Mouse (Mus musculus) limb, embryonic 13.5 days (tissue): ENCODE data around the gene Anks1b. TPM values are rescaled to one million over a fixed set of nuclear protein-coding genes. Genes with fewer than 3 reads are reported as not detected.

ENCODE experiments used
- ATAC-seq: fragments of 200-750 bp; cut with Nextera tagmentation; 2 replicates; pipeline ENCODE4 v1.8.0; 2017; ENCODE audit warnings: low read depth, moderate number of reproducible peaks, moderate TSS enrichment; ENCODE audit not compliant: low FRiP score
- H3K27ac ChIP-seq: fragments of 300-500 bp; sonication (generic); 2 replicates; pipeline ENCODE4 v1.5.1; 2015; ENCODE audit warnings: inconsistent platforms, mild to moderate bottlenecking, moderate library complexity
- H3K27me3 ChIP-seq: fragments of 300-500 bp; sonication (generic); 2 replicates; pipeline ENCODE4 v1.6.1; 2015; ENCODE audit warnings: mild to moderate bottlenecking, inconsistent platforms
- H3K36me3 ChIP-seq: fragments of 300-500 bp; sonication (generic); 2 replicates; pipeline ENCODE4 v1.6.1; 2015; ENCODE audit warnings: inconsistent platforms, mild to moderate bottlenecking, moderate library complexity
- H3K4me1 ChIP-seq: fragments of 300-500 bp; sonication (generic); 2 replicates; pipeline ENCODE4 v1.6.1; 2015; ENCODE audit warnings: inconsistent platforms
- H3K4me2 ChIP-seq: fragments of 300-500 bp; sonication (generic); replicated peaks from 2 replicates; pipeline ENCODE4 v1.6.1; 2015; ENCODE audit warnings: inconsistent platforms, mild to moderate bottlenecking, moderate library complexity
- H3K4me3 ChIP-seq: fragments of 300-500 bp; sonication (generic); 2 replicates; pipeline ENCODE4 v1.5.1; 2015; ENCODE audit warnings: moderate library complexity, mild to moderate bottlenecking, inconsistent platforms
- H3K9ac ChIP-seq: fragments of 300-500 bp; sonication (generic); 2 replicates; pipeline ENCODE4 v1.6.1; 2015; ENCODE audit warnings: mild to moderate bottlenecking, inconsistent platforms
- H3K9me3 ChIP-seq: fragments of 300-500 bp; sonication (generic); 2 replicates; pipeline ENCODE4 v1.6.1; 2016; ENCODE audit warnings: inconsistent platforms
- WGBS: fragments of 180-500 bp; shearing (Covaris S2); methylation state at CpG from one replicate; pipeline ENCODE4 v1.1.7; 2015; 5-methylcytosine and 5-hydroxymethylcytosine counted together
- polyA plus RNA-seq: library from polyadenylated mRNA; unstranded; fragments of >200 nt; fragmentation: Nextera tagmentation; extraction: Ambion mirVana; gene quantifications from 2 replicates; pipeline ENCODE4 v1.2.1, GENCODE M21; 2015

Gene Anks1b
- polyA plus RNA-seq, 1 experiment from 2014 or later = 2.9 TPM

- H3K27ac ChIP-seq = no peak overlapping the region
- no peaks in the 10 kb centered on the region for H3K9me3 ChIP-seq
- H3K4me1 ChIP-seq = no peaks in the 10 kb centered on the region
- H3K36me3 ChIP-seq = no peaks in the 10 kb centered on the region
- 17% methylated on average over 7 of the region's 7 CpGs for WGBS
- ATAC-seq = no peak
- H3K27me3 ChIP-seq = no peaks in the 10 kb centered on the region
- no peak overlapping the region for H3K4me2 ChIP-seq
- no peak overlapping the region for H3K4me3 ChIP-seq
- H3K9ac ChIP-seq = no peak overlapping the region
Measured at GRCm38 (mm10) chr10:90081630-90082029, 208.3 kb downstream of the Anks1b start.

- Histone ChIP-seq H3K4me1 (no peaks in the 10 kb centered on the region), H3K27me3 (no peaks in the 10 kb centered on the region), H3K4me2 (no peak overlapping the region), H3K4me3 (no peak overlapping the region), H3K9ac (no peak overlapping the region), H3K27ac (no peak overlapping the region), H3K36me3 (no peaks in the 10 kb centered on the region), H3K9me3 (no peaks in the 10 kb centered on the region)
- 65% methylated on average over 6 of the region's 6 CpGs for WGBS
- ATAC-seq = no peak
Measured at GRCm38 (mm10) chr10:90093877-90094276, 220.6 kb downstream of the Anks1b start.

- Histone ChIP-seq H3K9ac (no peak overlapping the region), H3K4me1 (no peaks in the 10 kb centered on the region), H3K27ac (no peak overlapping the region), H3K9me3 (no peaks in the 10 kb centered on the region), H3K4me2 (no peak overlapping the region), H3K4me3 (no peak overlapping the region), H3K27me3 (no peaks in the 10 kb centered on the region), H3K36me3 (no peaks in the 10 kb centered on the region)
- ATAC-seq = 0 out of 2 replicates have a peak, but pooled peaks have one; percentile 51
- 58% methylated on average over 5 of the region's 5 CpGs for WGBS
Measured at GRCm38 (mm10) chr10:90112662-90113061, 239.4 kb downstream of the Anks1b start.

- no peaks in the 10 kb centered on the region for H3K9me3 ChIP-seq
- no peaks in the 10 kb centered on the region for H3K4me1 ChIP-seq
- no peaks in the 10 kb centered on the region for H3K36me3 ChIP-seq
- no peak overlapping the region for H3K27ac ChIP-seq
- H3K4me3 ChIP-seq = no peak overlapping the region
- H3K9ac ChIP-seq = no peak overlapping the region
- H3K27me3 ChIP-seq = no peaks in the 10 kb centered on the region
- 78% methylated on average over 3 of the region's 3 CpGs for WGBS
- ATAC-seq = no peak
- H3K4me2 ChIP-seq = no peak overlapping the region
Measured at GRCm38 (mm10) chr10:90116867-90117266, 243.6 kb downstream of the Anks1b start.

GRCm38 (mm10) chr10:90117836-90118235 is 244.5 kb downstream of the Anks1b start:
- Histone ChIP-seq H3K4me2 (no peak overlapping the region), H3K36me3 (no peaks in the 10 kb centered on the region), H3K4me3 (no peak overlapping the region), H3K27me3 (no peaks in the 10 kb centered on the region), H3K9ac (no peak overlapping the region), H3K9me3 (no peaks in the 10 kb centered on the region), H3K27ac (no peak overlapping the region), H3K4me1 (no peaks in the 10 kb centered on the region)
- ATAC-seq = no peak
- 92% methylated on average over 2 of the region's 2 CpGs for WGBS

- Histone ChIP-seq H3K4me2 (no peak overlapping the region), H3K9me3 (peaks cover 6% of the 10 kb centered on the region; the same call in 1 of the 2 replicates), H3K27ac (no peak overlapping the region), H3K9ac (no peak overlapping the region), H3K4me1 (no peaks in the 10 kb centered on the region), H3K4me3 (no peak overlapping the region), H3K27me3 (no peaks in the 10 kb centered on the region), H3K36me3 (no peaks in the 10 kb centered on the region)
- no peak for ATAC-seq
Measured at GRCm38 (mm10) chr10:90137538-90137937, 264.2 kb downstream of the Anks1b start.

- Histone ChIP-seq H3K27ac (no peak overlapping the region), H3K9me3 (no peaks in the 10 kb centered on the region), H3K27me3 (no peaks in the 10 kb centered on the region), H3K4me2 (no peak overlapping the region), H3K4me1 (no peaks in the 10 kb centered on the region), H3K36me3 (no peaks in the 10 kb centered on the region), H3K9ac (no peak overlapping the region), H3K4me3 (no peak overlapping the region)
- no peak for ATAC-seq
Measured at GRCm38 (mm10) chr10:90140947-90141346, 267.6 kb downstream of the Anks1b start.

- 89% methylated on average over 1 of the region's 1 CpGs for WGBS
- no peak for ATAC-seq
- Histone ChIP-seq H3K9me3 (no peaks in the 10 kb centered on the region), H3K4me2 (no peak overlapping the region), H3K4me1 (no peaks in the 10 kb centered on the region), H3K27ac (no peak overlapping the region), H3K27me3 (no peaks in the 10 kb centered on the region), H3K4me3 (no peak overlapping the region), H3K9ac (no peak overlapping the region), H3K36me3 (no peaks in the 10 kb centered on the region)
Measured at GRCm38 (mm10) chr10:90144444-90144843, 271.1 kb downstream of the Anks1b start.

- ATAC-seq = no peak
- Histone ChIP-seq H3K4me2 (no peak overlapping the region), H3K27ac (no peak overlapping the region), H3K4me3 (no peak overlapping the region), H3K4me1 (no peaks in the 10 kb centered on the region), H3K36me3 (no peaks in the 10 kb centered on the region), H3K27me3 (no peaks in the 10 kb centered on the region), H3K9me3 (no peaks in the 10 kb centered on the region), H3K9ac (no peak overlapping the region)
Measured at GRCm38 (mm10) chr10:90151510-90151909, 278.2 kb downstream of the Anks1b start.

- no peaks in the 10 kb centered on the region for H3K36me3 ChIP-seq
- no peak overlapping the region for H3K27ac ChIP-seq
- no peak overlapping the region for H3K9ac ChIP-seq
- no peak overlapping the region for H3K4me2 ChIP-seq
- H3K27me3 ChIP-seq = no peaks in the 10 kb centered on the region
- H3K4me3 ChIP-seq = no peak overlapping the region
- no peak for ATAC-seq
- no peaks in the 10 kb centered on the region for H3K9me3 ChIP-seq
- no peaks in the 10 kb centered on the region for H3K4me1 ChIP-seq
- 76% methylated on average over 6 of the region's 6 CpGs for WGBS
Measured at GRCm38 (mm10) chr10:90169941-90170580, 296.8 kb downstream of the Anks1b start.

GRCm38 (mm10) chr10:90190366-90190765 is 317.1 kb downstream of the Anks1b start:
- no peak overlapping the region for H3K4me3 ChIP-seq
- WGBS = 67% methylated on average over 5 of the region's 5 CpGs
- H3K36me3 ChIP-seq = no peaks in the 10 kb centered on the region
- H3K27ac ChIP-seq = no peak overlapping the region
- H3K9me3 ChIP-seq = no peaks in the 10 kb centered on the region
- H3K4me2 ChIP-seq = no peak overlapping the region
- H3K4me1 ChIP-seq = no peaks in the 10 kb centered on the region
- H3K27me3 ChIP-seq = no peaks in the 10 kb centered on the region
- no peak overlapping the region for H3K9ac ChIP-seq
- no peak for ATAC-seq

GRCm38 (mm10) chr10:90196936-90197335 is 323.6 kb downstream of the Anks1b start:
- no peak for ATAC-seq
- no peaks in the 10 kb centered on the region for H3K27me3 ChIP-seq
- no peak overlapping the region for H3K27ac ChIP-seq
- no peak overlapping the region for H3K4me3 ChIP-seq
- H3K4me1 ChIP-seq = no peaks in the 10 kb centered on the region
- no peaks in the 10 kb centered on the region for H3K9me3 ChIP-seq
- no peaks in the 10 kb centered on the region for H3K36me3 ChIP-seq
- WGBS = 74% methylated on average over 5 of the region's 5 CpGs
- H3K9ac ChIP-seq = no peak overlapping the region
- no peak overlapping the region for H3K4me2 ChIP-seq

- H3K4me3 ChIP-seq = no peak overlapping the region
- no peaks in the 10 kb centered on the region for H3K4me1 ChIP-seq
- no peak overlapping the region for H3K27ac ChIP-seq
- no peaks in the 10 kb centered on the region for H3K9me3 ChIP-seq
- no peaks in the 10 kb centered on the region for H3K36me3 ChIP-seq
- no peak overlapping the region for H3K4me2 ChIP-seq
- ATAC-seq = no peak
- WGBS = 90% methylated on average over 6 of the region's 6 CpGs
- H3K9ac ChIP-seq = no peak overlapping the region
- no peaks in the 10 kb centered on the region for H3K27me3 ChIP-seq
Measured at GRCm38 (mm10) chr10:90210044-90210443, 336.7 kb downstream of the Anks1b start.
